Mouse (Mus musculus): ENCODE measurements around the gene Tmem35b. TPM values are rescaled to one million over a fixed set of nuclear protein-coding genes. Genes with fewer than 3 reads are reported as not detected.

Tmem35b gene
- polyA plus RNA-seq, 1 experiment from 2014 or later, result 16.8 TPM

DNA sequence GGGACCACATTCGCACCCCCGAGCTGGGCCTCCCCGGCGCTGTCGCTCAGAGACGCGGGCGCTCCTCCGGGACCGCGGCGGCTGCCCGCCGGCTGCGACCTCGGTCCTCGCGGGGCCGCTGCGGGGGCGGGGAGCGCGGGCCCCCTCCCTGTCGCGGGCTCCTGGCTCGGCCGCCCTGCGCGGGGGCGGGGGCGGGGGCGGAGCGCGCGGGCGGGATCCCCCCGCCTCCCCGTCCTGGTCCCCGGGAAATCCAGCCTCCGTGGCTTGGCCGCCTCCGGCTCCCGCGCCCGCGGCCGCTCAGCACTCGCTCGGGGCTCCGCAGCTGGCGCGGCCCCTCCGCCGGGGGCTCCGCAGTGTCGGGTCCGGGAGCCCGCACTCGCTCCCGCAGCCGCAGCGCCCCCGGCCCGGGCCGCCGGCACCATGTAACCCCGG is 45.4 kb downstream of the Tmem35b start, which contains the start of gene Dlgap3:
Gene Dlgap3 (plus strand): TSS at position 291 of the 432 bp plus-strand sequence.
- Histone ChIP-seq H3K4me2 (replicated peaks) (peak within 1 kb of the TSS; percentile 98), H3K9ac (replicated peaks) (peak within 1 kb of the TSS; percentile 88), H3K4me3 (peak within 1 kb of the TSS; percentile 86), H3K27ac (replicated peaks) (peak within 1 kb of the TSS; percentile 75), H3K27me3 (peaks cover 69% of the 10 kb centered on the region), H3K36me3 (no peaks in the 10 kb centered on the region), H3K4me1 (peaks cover 31% of the 10 kb centered on the region), H3K9me3 (no peaks in the 10 kb centered on the region)
- WGBS, result 1% methylated on average over 53 of the region's 67 CpGs
- peak; percentile 47 for ATAC-seq (ENCODE audit: low FRiP score, low read depth)

- H3K4me2 ChIP-seq (replicated peaks), result peak overlapping the region; percentile 98
- no peaks in the 10 kb centered on the region for H3K9me3 ChIP-seq
- peak overlapping the region; percentile 86 for H3K4me3 ChIP-seq
- H3K27me3 ChIP-seq, result peaks cover 69% of the 10 kb centered on the region
- peak overlapping the region; percentile 75 for H3K27ac ChIP-seq (replicated peaks)
- 2% methylated on average over 47 of the region's 51 CpGs for WGBS
- peak; percentile 60 for ATAC-seq (ENCODE audit: low FRiP score, low read depth)
- peaks cover 31% of the 10 kb centered on the region for H3K4me1 ChIP-seq
- H3K9ac ChIP-seq (replicated peaks), result peak overlapping the region; percentile 88
- no peaks in the 10 kb centered on the region for H3K36me3 ChIP-seq
Observed at GRCm38 (mm10) chr4:127169346-127170221, 46.1 kb downstream of the Tmem35b start.

DNA sequence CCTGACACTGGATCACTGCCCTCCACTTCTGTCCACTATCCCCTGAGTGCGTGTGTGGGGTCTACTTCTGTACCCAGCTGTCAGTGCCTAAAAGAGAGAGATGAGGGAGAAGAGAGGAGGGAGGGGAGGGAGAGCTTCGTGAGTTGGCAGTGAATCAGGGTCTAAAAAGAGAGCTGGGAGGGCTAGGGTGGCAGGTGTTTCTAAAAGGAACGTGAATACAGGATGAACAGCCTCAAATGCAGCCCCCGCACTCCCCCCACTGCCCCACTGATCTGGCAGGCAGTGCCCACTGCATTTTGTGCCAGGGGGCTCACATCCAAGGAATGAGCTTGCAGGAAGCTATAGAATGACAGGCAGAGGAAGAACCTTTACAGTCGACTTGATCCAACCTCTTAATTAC is 47.4 kb downstream of the Tmem35b start:
- no peak overlapping the region for H3K27ac ChIP-seq (replicated peaks)
- no peak for ATAC-seq (ENCODE audit: low FRiP score, low read depth)
- peaks cover 31% of the 10 kb centered on the region for H3K4me1 ChIP-seq
- WGBS, result 50% methylated on average over 5 of the region's 5 CpGs
- no peaks in the 10 kb centered on the region for H3K36me3 ChIP-seq
- H3K27me3 ChIP-seq, result peaks cover 71% of the 10 kb centered on the region
- H3K9ac ChIP-seq (replicated peaks), result no peak overlapping the region
- H3K4me2 ChIP-seq (replicated peaks), result no peak overlapping the region
- H3K4me3 ChIP-seq, result no peak overlapping the region
- no peaks in the 10 kb centered on the region for H3K9me3 ChIP-seq

DNA sequence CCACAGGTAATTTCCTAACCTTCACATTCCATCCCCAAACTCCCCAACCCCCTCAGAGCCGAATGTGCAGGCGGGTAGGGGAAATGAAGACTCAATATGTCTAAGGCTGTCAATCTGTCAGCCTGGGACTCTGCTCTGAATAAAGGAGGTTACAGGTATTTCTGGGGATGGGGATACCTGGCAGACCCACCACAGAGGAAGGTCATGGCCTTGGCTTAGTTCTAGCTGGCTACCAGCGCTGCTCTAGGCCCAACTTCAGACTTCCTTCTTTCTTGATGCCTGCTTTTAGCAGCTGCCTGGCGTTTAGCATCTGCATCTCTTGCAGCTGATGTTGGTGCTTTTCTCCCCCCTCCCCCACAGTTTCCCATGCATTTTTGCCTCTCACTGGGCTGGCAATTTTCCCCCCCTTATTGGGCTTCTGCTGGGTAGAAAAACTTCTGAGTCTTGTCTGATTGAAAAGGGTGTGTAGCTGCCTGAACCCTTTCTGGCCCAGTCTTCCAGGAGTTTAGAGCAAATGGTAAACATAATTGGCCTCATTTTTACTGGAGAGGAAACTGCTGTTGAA is 47.9 kb downstream of the Tmem35b start:
- no peaks in the 10 kb centered on the region for H3K9me3 ChIP-seq
- H3K36me3 ChIP-seq, result no peaks in the 10 kb centered on the region
- peaks cover 31% of the 10 kb centered on the region for H3K4me1 ChIP-seq
- no peak for ATAC-seq (ENCODE audit: low FRiP score, low read depth)
- no peak overlapping the region for H3K4me3 ChIP-seq
- H3K4me2 ChIP-seq (replicated peaks), result no peak overlapping the region
- H3K27ac ChIP-seq (replicated peaks), result no peak overlapping the region
- no peak overlapping the region for H3K9ac ChIP-seq (replicated peaks)
- peaks cover 71% of the 10 kb centered on the region for H3K27me3 ChIP-seq
- WGBS, result 55% methylated on average over 4 of the region's 4 CpGs

DNA sequence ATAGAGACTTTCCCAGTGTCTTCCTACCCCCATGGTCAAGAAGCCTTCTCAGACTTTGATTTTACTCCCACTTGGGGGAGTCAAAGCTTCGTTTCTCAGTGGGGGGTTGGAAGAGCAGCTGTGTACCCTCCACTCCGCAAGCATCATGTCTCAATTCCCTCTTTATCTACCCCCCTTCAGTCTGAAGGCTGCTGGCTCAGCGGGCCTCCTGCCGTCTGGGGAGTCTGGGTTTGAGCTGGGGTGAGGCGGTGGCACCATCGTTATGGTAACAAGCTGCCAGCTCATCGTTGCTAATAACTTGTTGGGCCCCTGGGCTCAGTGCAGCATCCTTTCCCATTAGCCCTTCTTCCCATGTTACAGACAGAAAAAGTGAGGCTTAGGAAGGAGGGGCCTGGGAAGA is 48.6 kb downstream of the Tmem35b start:
- H3K4me3 ChIP-seq, result no peak overlapping the region
- peaks cover 65% of the 10 kb centered on the region for H3K27me3 ChIP-seq
- peaks cover 31% of the 10 kb centered on the region for H3K4me1 ChIP-seq
- 14% methylated on average over 7 of the region's 7 CpGs for WGBS
- H3K27ac ChIP-seq (replicated peaks), result no peak overlapping the region
- H3K9me3 ChIP-seq, result no peaks in the 10 kb centered on the region
- no peaks in the 10 kb centered on the region for H3K36me3 ChIP-seq
- no peak overlapping the region for H3K4me2 ChIP-seq (replicated peaks)
- no peak overlapping the region for H3K9ac ChIP-seq (replicated peaks)
- ATAC-seq (ENCODE audit: low FRiP score, low read depth), result no peak

- Histone ChIP-seq H3K27ac (replicated peaks) (no peak overlapping the region), H3K4me2 (replicated peaks) (no peak overlapping the region), H3K4me3 (no peak overlapping the region), H3K9me3 (no peaks in the 10 kb centered on the region), H3K36me3 (no peaks in the 10 kb centered on the region), H3K27me3 (peaks cover 60% of the 10 kb centered on the region), H3K4me1 (peaks cover 31% of the 10 kb centered on the region), H3K9ac (replicated peaks) (no peak overlapping the region)
- ATAC-seq (ENCODE audit: low FRiP score, low read depth), result no peak
- WGBS, result 65% methylated on average over 4 of the region's 4 CpGs
Observed at GRCm38 (mm10) chr4:127172614-127173013, 49.1 kb downstream of the Tmem35b start.

DNA sequence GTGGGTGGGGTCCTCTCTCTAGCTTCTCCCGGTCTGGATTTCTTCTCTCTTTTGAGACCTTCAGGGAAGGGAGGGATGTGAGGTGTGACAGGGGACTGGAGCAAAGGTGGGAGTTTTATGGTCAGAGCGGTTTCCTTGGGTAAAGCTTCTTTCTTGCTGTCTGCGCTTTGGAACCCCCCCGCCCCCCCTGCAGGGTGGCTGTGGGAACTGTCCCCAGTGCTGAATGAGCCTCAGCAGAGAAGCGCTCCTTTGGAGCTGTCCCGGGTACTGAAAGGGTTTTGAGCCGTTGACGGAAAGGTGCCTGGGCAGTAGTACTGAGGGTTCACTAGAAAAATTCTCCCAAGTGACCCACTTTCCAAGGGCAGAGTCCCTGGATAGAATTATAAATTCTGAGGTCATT is 50.0 kb downstream of the Tmem35b start:
- Histone ChIP-seq H3K9me3 (no peaks in the 10 kb centered on the region), H3K4me1 (peaks cover 25% of the 10 kb centered on the region), H3K27me3 (peaks cover 52% of the 10 kb centered on the region), H3K9ac (replicated peaks) (no peak overlapping the region), H3K27ac (replicated peaks) (no peak overlapping the region), H3K4me3 (no peak overlapping the region), H3K36me3 (no peaks in the 10 kb centered on the region), H3K4me2 (replicated peaks) (no peak overlapping the region)
- 2% methylated on average over 8 of the region's 8 CpGs for WGBS
- no peak for ATAC-seq (ENCODE audit: low FRiP score, low read depth)

DNA sequence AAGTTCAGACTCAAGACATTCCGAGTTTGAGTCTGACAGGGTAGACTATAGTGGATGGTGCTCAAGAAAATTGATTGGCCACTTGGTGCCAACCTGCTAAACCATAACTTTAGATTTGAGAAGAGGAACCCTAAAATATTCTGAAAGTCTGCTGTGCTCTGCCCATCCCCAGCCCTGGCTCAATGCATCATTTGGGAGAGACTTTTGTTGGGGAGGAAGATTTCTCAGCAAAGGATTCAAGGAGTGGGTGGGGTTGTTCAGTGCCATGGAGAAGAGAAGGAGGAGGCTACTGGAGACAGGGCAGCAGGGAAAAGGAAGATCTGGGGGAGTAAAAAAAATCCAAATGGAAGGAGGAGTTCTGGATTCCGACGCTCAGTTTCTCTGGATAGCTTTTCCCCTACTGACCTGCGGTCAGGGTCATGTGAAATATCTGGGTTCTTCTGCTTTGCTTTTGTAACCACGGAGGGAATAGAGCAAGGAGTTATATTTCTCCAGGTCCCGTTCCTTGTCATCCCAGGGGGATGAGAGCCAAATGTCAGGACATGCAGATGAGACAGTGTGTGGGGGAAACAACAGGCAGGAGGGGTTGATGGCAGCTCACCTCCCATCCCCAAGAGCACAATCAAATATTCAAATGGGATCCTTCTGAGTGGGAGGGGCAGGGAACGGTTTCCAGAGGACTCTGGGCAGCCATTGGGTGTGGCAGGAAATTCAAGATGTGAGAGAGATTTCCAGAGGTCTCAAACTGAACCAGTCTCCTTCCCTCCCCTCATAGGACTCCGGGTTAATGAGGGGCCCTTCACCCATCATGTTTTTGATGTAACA is 50.8 kb downstream of the Tmem35b start:
- H3K9me3 ChIP-seq, result no peaks in the 10 kb centered on the region
- H3K4me2 ChIP-seq (replicated peaks), result no peak overlapping the region
- H3K4me1 ChIP-seq, result peaks cover 25% of the 10 kb centered on the region
- H3K36me3 ChIP-seq, result no peaks in the 10 kb centered on the region
- WGBS, result 67% methylated on average over 8 of the region's 8 CpGs
- H3K27me3 ChIP-seq, result peaks cover 49% of the 10 kb centered on the region
- H3K4me3 ChIP-seq, result no peak overlapping the region
- no peak for ATAC-seq (ENCODE audit: low FRiP score, low read depth)
- no peak overlapping the region for H3K9ac ChIP-seq (replicated peaks)
- no peak overlapping the region for H3K27ac ChIP-seq (replicated peaks)

- H3K36me3 ChIP-seq, result no peaks in the 10 kb centered on the region
- H3K27me3 ChIP-seq, result peaks cover 48% of the 10 kb centered on the region
- H3K9me3 ChIP-seq, result no peaks in the 10 kb centered on the region
- peaks cover 26% of the 10 kb centered on the region for H3K4me1 ChIP-seq
- H3K4me2 ChIP-seq (replicated peaks), result no peak overlapping the region
- no peak overlapping the region for H3K4me3 ChIP-seq
- no peak overlapping the region for H3K27ac ChIP-seq (replicated peaks)
- ATAC-seq (ENCODE audit: low FRiP score, low read depth), result no peak
- WGBS, result 57% methylated on average over 4 of the region's 4 CpGs
- H3K9ac ChIP-seq (replicated peaks), result no peak overlapping the region
Observed at GRCm38 (mm10) chr4:127174900-127175278, 51.4 kb downstream of the Tmem35b start.

DNA sequence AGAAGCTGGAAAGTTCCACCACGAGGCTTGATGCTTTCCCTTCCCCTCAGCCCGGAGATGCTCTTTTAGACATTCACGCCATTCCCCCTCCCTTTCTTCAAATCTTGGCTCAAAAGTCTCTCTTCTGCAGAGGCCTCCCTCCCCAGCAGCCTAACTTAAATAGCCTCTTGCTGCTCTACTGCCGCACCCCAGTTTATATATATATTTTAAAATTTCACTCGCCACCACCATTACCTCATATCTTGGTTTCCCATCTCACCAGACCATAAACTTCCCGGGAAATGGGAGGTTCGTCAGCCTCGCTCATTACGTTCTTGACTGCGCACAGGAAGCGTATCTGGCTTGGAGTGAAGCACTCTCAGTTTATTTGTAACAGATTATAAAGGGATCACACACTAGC is 54.5 kb downstream of the Tmem35b start:
- Histone ChIP-seq H3K9me3 (no peaks in the 10 kb centered on the region), H3K36me3 (no peaks in the 10 kb centered on the region), H3K4me1 (peaks cover 16% of the 10 kb centered on the region), H3K27ac (replicated peaks) (no peak overlapping the region), H3K9ac (replicated peaks) (no peak overlapping the region), H3K4me2 (replicated peaks) (no peak overlapping the region), H3K4me3 (no peak overlapping the region), H3K27me3 (peaks cover 22% of the 10 kb centered on the region)
- no peak for ATAC-seq (ENCODE audit: low FRiP score, low read depth)
- 85% methylated on average over 11 of the region's 11 CpGs for WGBS

GRCm38 (mm10) chr4:127178671-127179070 is 55.2 kb downstream of the Tmem35b start:
- no peaks in the 10 kb centered on the region for H3K36me3 ChIP-seq
- peaks cover 16% of the 10 kb centered on the region for H3K4me1 ChIP-seq
- no peak overlapping the region for H3K9ac ChIP-seq (replicated peaks)
- H3K27ac ChIP-seq (replicated peaks), result no peak overlapping the region
- H3K4me3 ChIP-seq, result no peak overlapping the region
- no peaks in the 10 kb centered on the region for H3K9me3 ChIP-seq
- peaks cover 19% of the 10 kb centered on the region for H3K27me3 ChIP-seq
- ATAC-seq (ENCODE audit: low FRiP score, low read depth), result no peak
- 57% methylated on average over 9 of the region's 9 CpGs for WGBS
- H3K4me2 ChIP-seq (replicated peaks), result no peak overlapping the region

Data from midbrain, embryonic 12.5 days (tissue).